Mouse (Mus musculus) liver, embryonic 11.5 days (tissue): ENCODE data around the gene Cd59b. TPM values are rescaled to one million over a fixed set of nuclear protein-coding genes. Genes with fewer than 3 reads are reported as not detected.
"Not testable (repeated sequence)": the region's sequence is repeated elsewhere in the genome, so short reads cannot be mapped to it uniquely, and the experiment has no call there.

Experiments used
- ATAC-seq: fragments of 200-750 bp; cut with Nextera tagmentation; replicated peaks from 2 replicates; pipeline ENCODE4 v1.8.0; 2017; ENCODE audit warnings: moderate number of reproducible peaks, mild to moderate bottlenecking, moderate TSS enrichment, moderate library complexity; ENCODE audit not compliant: low FRiP score
- DNase-seq: peaks from one replicate; pipeline ENCODE4 v3.0.0-alpha.2; 2017; ENCODE audit warnings: low spot score
- H3K27ac ChIP-seq: fragments of 300-500 bp; sonication (generic); 2 replicates; pipeline ENCODE4 v1.5.1; 2014; ENCODE audit warnings: mild to moderate bottlenecking, low read depth, low read length, control low read depth
- H3K27me3 ChIP-seq: fragments of 300-500 bp; sonication (generic); replicated peaks from 2 replicates; pipeline ENCODE4 v1.6.1; 2014; ENCODE audit warnings: low read length, mixed read lengths; ENCODE audit not compliant: control insufficient read depth, insufficient read depth
- H3K36me3 ChIP-seq: fragments of 300-500 bp; sonication (generic); 2 replicates; pipeline ENCODE4 v1.6.1; 2014; ENCODE audit warnings: mild to moderate bottlenecking, low read length, moderate library complexity, mixed read lengths; ENCODE audit not compliant: control insufficient read depth, insufficient read depth
- H3K4me1 ChIP-seq: fragments of 300-500 bp; sonication (generic); replicated peaks from 2 replicates; pipeline ENCODE4 v1.6.1; 2014; ENCODE audit warnings: low read length, mixed read lengths; ENCODE audit not compliant: control insufficient read depth, insufficient read depth
- H3K4me2 ChIP-seq: fragments of 300-500 bp; sonication (generic); 2 replicates; pipeline ENCODE4 v1.6.1; 2014; ENCODE audit warnings: mild to moderate bottlenecking, control low read depth, moderate library complexity
- H3K4me3 ChIP-seq: fragments of 300-500 bp; sonication (generic); 2 replicates; pipeline ENCODE4 v1.5.1; 2014; ENCODE audit warnings: low read depth, low read length, control low read depth
- H3K9ac ChIP-seq: fragments of 300-500 bp; sonication (generic); 2 replicates; pipeline ENCODE4 v1.6.1; 2014; ENCODE audit warnings: low read depth, low read length, control low read depth
- H3K9me3 ChIP-seq: fragments of 300-500 bp; sonication (generic); 2 replicates; pipeline ENCODE4 v1.6.1; 2016; ENCODE audit warnings: low read length, inconsistent platforms, mixed read lengths; ENCODE audit not compliant: control insufficient read depth
- WGBS: fragments of 180-500 bp; shearing (Covaris S2); extraction: QIAGEN DNeasy Blood & Tissue Kit; methylation state at CpG from one replicate; pipeline ENCODE4 v1.1.7; 2014; 5-methylcytosine and 5-hydroxymethylcytosine counted together
- polyA plus RNA-seq: library from polyadenylated mRNA; unstranded; fragments of >200 nt; fragmentation: Nextera tagmentation; extraction: Ambion mirVana; gene quantifications from 2 replicates; pipeline ENCODE4 v1.2.1, GENCODE M21; 2014

Cd59b gene
- polyA plus RNA-seq, 1 experiment from 2014 or later = 10.6 TPM

DNA sequence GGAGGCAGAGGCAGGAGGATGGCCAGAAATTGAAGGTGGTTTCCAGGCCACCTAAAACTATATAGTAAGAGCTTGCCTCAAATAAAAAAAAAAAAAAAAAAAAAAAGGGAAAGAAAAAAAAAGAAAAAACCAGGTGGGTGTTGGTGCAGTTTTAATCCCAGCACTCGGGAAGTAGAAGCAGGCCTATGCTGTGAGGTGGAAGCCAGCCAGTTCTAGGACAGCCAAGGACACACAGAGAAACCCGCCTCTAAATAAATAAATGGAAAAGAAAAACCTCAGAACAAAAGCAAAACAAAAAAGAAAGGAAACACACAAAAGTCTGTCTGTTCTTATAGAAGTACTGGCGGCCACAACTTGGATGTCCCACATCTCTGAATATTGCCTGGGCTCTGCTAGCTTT lies 45.2 kb downstream of the Cd59b start:
- no peak overlapping the region for H3K27ac ChIP-seq
- H3K4me1 ChIP-seq = peaks cover 3% of the 10 kb centered on the region
- WGBS = 87% methylated on average over 3 of the region's 3 CpGs
- H3K27me3 ChIP-seq = no peaks in the 10 kb centered on the region
- ATAC-seq (no peak), DNase-seq (no peak)
- H3K36me3 ChIP-seq = no peaks in the 10 kb centered on the region
- H3K4me3 ChIP-seq = no peak overlapping the region
- no peak overlapping the region for H3K4me2 ChIP-seq
- no peak overlapping the region for H3K9ac ChIP-seq
- H3K9me3 ChIP-seq = no peaks in the 10 kb centered on the region

DNA sequence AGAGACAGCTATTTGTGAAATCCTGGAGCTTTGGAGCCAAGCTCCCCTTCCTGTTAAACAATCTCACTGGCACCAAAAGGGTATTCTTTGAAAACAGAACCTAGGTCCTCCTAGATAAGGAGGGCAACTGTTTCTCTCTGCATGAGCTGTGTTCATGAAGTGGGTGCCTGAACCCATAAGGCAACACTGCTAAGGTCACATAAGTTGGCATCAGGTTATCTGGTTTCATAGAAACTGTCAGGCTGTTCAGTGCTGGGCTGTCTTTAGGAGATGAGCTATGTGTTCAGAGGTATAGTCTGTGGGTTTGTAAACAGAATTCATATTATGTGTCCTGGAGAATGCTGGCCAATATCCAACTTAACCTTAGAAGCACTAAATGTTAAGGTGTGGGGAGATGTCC lies 47.5 kb downstream of the Cd59b start:
- not testable (repeated sequence) for H3K4me3 ChIP-seq, H3K4me2 ChIP-seq, DNase-seq, ATAC-seq, H3K27me3 ChIP-seq, H3K27ac ChIP-seq, H3K36me3 ChIP-seq, H3K9ac ChIP-seq, H3K9me3 ChIP-seq
- peaks cover 20% of the 10 kb centered on the region for H3K4me1 ChIP-seq

DNA sequence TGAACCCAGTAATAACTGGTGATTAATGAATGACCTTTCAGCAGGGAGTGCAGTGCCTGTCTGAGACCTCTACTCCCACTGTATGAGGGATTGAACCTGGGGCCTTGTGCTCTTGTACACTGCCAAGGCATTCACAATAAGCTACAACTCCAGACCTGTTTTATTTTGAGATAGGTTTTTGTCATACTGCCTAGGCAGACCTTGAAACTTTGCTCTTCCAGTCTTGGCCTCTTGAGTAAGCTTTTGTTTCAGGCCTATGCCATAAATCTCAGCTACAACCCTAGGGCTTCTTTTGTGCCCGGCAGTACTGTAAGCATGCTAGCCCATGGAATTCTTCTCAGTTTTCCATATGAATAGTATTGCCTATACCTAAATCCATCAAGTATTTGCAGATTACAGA lies 49.4 kb downstream of the Cd59b start:
- H3K4me1 ChIP-seq = peaks cover 32% of the 10 kb centered on the region
- WGBS = 79% methylated on average over 1 of the region's 1 CpGs
- H3K4me2 ChIP-seq = no peak overlapping the region

DNA sequence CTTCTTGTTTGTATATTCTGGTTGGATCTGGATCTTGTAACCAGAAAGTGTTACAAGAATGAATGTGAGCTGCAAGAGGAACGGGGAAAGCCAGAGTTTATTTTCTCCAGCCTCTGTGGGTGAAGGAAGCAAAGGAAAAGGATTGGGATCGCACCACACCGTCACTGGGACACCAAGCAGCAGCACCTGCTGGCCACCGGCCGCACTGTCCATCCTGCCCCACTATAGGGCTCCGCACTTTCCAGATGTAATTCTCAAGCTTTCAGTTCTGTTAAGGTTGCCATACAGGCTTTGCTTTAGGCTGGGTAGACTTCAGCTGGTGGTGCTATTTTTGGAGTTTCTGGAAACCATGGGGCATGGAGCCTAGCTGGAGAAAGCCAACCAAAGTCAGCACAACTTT lies 50.7 kb downstream of the Cd59b start:
- 62% methylated on average over 6 of the region's 6 CpGs for WGBS
- Histone ChIP-seq H3K27ac (no peak overlapping the region; the same call in 1 of the 2 replicates), H3K4me3 (no peak overlapping the region), H3K4me2 (no peak overlapping the region), H3K36me3 (no peaks in the 10 kb centered on the region), H3K4me1 (peaks cover 37% of the 10 kb centered on the region), H3K9ac (no peak overlapping the region), H3K27me3 (no peaks in the 10 kb centered on the region; the same call in 1 of the 2 replicates), H3K9me3 (no peaks in the 10 kb centered on the region)
- no peak for DNase-seq
- ATAC-seq = no peak

More for the DNA sequence above, 49.4 kb downstream of the Cd59b start:
- Histone ChIP-seq H3K4me3 (no peak overlapping the region), H3K9ac (no peak overlapping the region), H3K27ac (no peak overlapping the region), H3K36me3 (no peaks in the 10 kb centered on the region), H3K9me3 (no peaks in the 10 kb centered on the region), H3K27me3 (no peaks in the 10 kb centered on the region)
- DNase-seq (no peak), ATAC-seq (no peak)

GRCm38 (mm10) chr2:104121681-104122504 lies 52.2 kb downstream of the Cd59b start:
- Histone ChIP-seq H3K9ac (peak overlapping the region; percentile 54), H3K4me3 (peak overlapping the region; percentile 59), H3K27ac (peak overlapping the region; percentile 79), H3K9me3 (no peaks in the 10 kb centered on the region), H3K36me3 (no peaks in the 10 kb centered on the region), H3K4me1 (peaks cover 37% of the 10 kb centered on the region), H3K27me3 (peaks cover 4% of the 10 kb centered on the region; the same call in 1 of the 2 replicates), H3K4me2 (peak overlapping the region; percentile 99)
- 51% methylated on average over 8 of the region's 8 CpGs for WGBS
- no peak for DNase-seq
- ATAC-seq = peak; percentile 67

GRCm38 (mm10) chr2:104122505-104123378 lies 53.1 kb downstream of the Cd59b start, which contains the start of gene A930018P22Rik:
Gene A930018P22Rik, plus strand, starts transcription at chr2:104122769.
- WGBS = under 1% methylated on average over 74 of the region's 74 CpGs
- H3K4me1 ChIP-seq = peaks cover 37% of the 10 kb centered on the region

DNA sequence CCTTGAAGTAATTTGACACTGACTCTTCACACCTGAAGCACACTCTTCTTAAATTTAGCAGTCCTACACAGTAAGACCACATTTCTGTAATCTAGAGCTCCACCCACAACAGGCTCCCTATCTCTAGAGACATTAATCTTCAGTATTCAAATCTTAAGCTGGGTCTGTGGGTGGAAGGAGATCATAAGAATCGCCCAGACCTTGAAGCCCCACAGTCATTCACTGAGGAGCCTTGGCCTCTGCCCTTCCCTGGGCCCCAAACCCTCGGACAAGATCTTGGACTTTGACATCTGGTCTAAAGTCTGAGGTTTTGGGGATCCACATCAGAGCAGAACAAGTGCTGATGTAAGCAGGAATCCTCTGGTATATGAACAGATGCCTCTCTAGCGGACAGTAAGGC lies 53.9 kb downstream of the Cd59b start:
- Histone ChIP-seq H3K4me1 (peaks cover 37% of the 10 kb centered on the region), H3K4me3 (peak overlapping the region; percentile 59), H3K9me3 (no peaks in the 10 kb centered on the region), H3K36me3 (no peaks in the 10 kb centered on the region), H3K9ac (peak overlapping the region; percentile 77), H3K27me3 (peaks cover 7% of the 10 kb centered on the region; the same call in 1 of the 2 replicates), H3K27ac (peak overlapping the region; percentile 79), H3K4me2 (peak overlapping the region; percentile 99)
- 35% methylated on average over 3 of the region's 3 CpGs for WGBS
- DNase-seq = no peak
- peak; percentile 53 for ATAC-seq

More at GRCm38 (mm10) chr2:104122505-104123378, 53.1 kb downstream of the Cd59b start, which contains the start of gene A930018P22Rik:
- Histone ChIP-seq H3K9me3 (no peaks in the 10 kb centered on the region), H3K4me2 (peak within 1 kb of the TSS; percentile 99), H3K4me3 (peak within 1 kb of the TSS; percentile 59), H3K9ac (peak within 1 kb of the TSS; percentile 77), H3K36me3 (no peaks in the 10 kb centered on the region), H3K27me3 (peaks cover 4% of the 10 kb centered on the region; the same call in 1 of the 2 replicates), H3K27ac (peak within 1 kb of the TSS; percentile 79)
- DNase-seq = peak; percentile 92
- peak; percentile 89 for ATAC-seq

- peaks cover 37% of the 10 kb centered on the region for H3K4me1 ChIP-seq
- no peak overlapping the region for H3K4me3 ChIP-seq
- H3K9ac ChIP-seq = no peak overlapping the region
- no peak overlapping the region; the same call in 1 of the 2 replicates for H3K4me2 ChIP-seq
- H3K9me3 ChIP-seq = no peaks in the 10 kb centered on the region
- ATAC-seq = no peak
- H3K27me3 ChIP-seq = peaks cover 7% of the 10 kb centered on the region; the same call in 1 of the 2 replicates
- no peak for DNase-seq
- H3K27ac ChIP-seq = no peak overlapping the region
- no peaks in the 10 kb centered on the region for H3K36me3 ChIP-seq
- 52% methylated on average over 5 of the region's 5 CpGs for WGBS
Measured at GRCm38 (mm10) chr2:104124071-104124470, 54.4 kb downstream of the Cd59b start.
